Mouse (Mus musculus): ENCODE results near the gene Slc25a17.

Gene Slc25a17

GRCm38 (mm10) chr15:81301193-81302070 lies 59.2 kb downstream of the Slc25a17 start:
- no peak for DNase-seq (ENCODE audit: low read depth, low spot score)

DNA sequence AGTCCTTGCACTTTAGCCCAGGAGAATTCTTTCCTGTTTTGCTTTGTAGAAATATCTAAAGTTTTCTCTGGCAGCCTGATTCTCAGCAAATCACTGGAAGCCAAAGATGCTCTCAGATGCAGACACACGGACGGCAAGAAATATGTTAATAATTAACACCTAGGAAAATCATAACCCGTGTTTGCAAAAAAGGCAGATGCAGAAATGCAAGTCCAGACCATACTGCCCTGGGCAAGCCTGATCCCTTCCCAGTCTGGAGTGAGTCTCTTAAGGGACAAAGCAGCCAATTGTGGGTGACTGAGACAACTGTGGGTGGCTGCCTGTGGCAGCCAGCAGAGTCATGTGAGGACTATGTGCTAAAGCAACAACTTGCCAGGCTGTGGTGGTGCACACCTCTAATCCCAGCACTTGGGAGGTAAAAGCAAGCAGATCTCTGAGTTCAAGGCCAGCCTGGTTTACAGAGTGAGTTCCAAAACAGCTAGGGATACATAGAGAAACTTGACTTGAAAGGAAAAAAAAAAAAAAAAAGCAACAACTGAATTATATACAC lies 60.0 kb downstream of the Slc25a17 start:
- DNase-seq (ENCODE audit: low read depth, low spot score) = no peak

DNA sequence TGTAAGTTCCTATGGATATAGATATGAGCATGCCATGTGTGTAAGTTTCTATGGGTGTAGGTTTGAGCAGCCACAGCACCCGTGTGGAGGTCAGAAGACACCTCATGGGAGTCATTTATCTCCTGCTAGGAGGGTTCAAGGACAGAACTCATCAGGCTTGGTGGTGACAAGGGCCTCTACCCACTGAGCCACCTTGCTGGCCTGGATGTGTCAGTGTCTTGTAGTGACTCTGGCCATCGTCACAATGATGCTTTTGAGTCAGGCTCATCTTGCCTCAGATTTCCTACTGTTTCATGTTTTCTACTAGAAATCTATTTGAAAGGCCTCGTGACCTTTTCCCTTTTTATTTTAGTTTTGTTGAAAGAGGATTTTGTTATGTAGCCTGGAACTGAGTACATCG lies 61.1 kb downstream of the Slc25a17 start:
- DNase-seq (ENCODE audit: low read depth, low spot score) = no peak

DNA sequence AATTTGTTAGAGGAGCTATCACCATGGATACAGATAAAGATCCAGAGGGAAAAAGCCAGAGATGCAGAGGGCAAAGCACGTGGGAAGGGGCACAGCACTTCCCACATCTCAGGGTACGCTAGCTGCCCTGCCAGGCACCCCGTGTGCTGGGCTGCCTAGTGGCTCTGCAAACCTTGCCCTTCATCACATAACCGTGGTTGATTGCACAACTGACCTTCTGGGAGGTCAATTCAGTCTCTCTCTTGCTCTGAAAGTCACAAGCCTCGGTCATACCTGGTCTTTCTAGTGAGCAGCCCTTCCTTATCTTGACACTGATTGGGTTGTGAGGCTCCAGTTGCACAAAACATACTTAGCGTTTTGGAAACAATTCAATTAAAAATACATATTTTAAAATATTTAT lies 62.4 kb downstream of the Slc25a17 start:
- DNase-seq (ENCODE audit: low read depth, low spot score) = no peak

GRCm38 (mm10) chr15:81297543-81297942 lies 63.1 kb downstream of the Slc25a17 start:
- DNase-seq (ENCODE audit: low read depth, low spot score) = no peak

DNA sequence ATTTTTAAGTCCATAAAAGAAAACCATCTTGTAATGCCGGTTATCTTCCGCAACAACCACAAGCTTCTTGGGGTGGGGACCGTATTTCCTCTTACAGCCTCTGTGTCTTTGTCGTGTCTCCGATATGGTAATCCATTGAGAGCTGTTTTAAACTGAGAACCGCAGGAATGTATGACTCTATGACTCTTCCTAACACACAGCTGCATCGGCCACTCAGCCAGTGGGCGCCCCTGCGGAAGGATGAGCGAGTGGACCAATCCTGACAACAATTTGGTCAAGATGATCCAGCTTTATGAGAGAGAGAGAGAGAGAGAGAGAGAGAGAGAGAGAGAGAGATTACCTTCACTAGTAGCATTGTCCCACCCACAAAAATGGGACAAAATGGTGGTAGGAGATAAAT lies 65.7 kb downstream of the Slc25a17 start:
- no peak for DNase-seq (ENCODE audit: low read depth, low spot score)

GRCm38 (mm10) chr15:81294386-81294785 lies 66.2 kb downstream of the Slc25a17 start:
- DNase-seq (ENCODE audit: low read depth, low spot score) = no peak

GRCm38 (mm10) chr15:81290747-81291146 lies 69.9 kb downstream of the Slc25a17 start:
- no peak for DNase-seq (ENCODE audit: low read depth, low spot score)

GRCm38 (mm10) chr15:81290230-81290629 lies 70.4 kb downstream of the Slc25a17 start:
- no peak for DNase-seq (ENCODE audit: low read depth, low spot score)

DNA sequence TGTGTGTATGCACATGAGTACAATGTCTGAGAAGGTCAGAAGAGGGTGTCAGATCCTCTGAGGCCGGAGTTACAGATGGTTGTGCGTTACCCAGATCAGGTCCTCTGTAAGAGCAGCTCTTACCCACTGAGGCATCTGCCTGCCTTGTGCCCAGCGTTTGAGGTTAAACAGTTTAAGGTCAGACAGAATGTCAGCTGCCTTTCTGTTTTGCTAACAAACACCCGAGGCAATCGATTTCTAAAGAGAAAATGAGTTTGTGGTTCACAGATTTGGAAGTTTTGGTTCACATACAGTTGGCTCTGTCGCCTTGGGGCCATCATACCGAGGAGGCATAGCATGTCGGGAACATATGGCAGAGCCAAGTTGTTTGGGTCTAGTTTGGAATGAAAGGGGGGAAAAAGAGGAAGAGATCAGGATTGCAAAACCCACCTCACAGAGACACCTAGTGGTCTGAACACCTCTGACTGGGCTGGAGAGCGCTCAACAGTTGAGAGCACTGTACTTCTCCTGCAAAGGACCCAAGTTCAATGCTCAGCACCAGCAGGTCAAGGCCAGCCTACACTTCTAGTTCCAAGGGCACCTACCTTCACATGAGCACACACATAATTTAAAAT lies 76.4 kb downstream of the Slc25a17 start:
- no peak for DNase-seq (ENCODE audit: low read depth, low spot score)

DNA sequence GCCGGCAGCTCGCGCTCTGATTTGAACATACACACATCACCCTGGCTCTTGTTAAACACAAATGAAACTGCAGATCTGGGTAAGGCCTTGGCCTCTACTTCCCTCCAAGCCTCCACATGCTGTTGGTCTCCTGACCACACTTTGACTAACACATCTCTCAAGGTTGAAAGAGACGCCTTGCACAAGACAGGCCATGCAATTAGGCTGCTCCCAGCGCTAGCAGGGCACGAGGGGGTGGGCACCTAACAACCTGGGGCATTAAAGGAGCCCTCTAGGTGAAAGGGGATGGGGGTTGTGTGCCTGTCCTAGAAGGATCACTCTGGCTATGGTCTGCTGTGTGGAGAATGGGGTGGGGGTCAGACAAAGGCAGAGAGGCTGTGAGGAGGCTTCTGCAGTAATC lies 81.9 kb downstream of the Slc25a17 start:
- DNase-seq (ENCODE audit: low read depth, low spot score) = no peak

- no peak for DNase-seq (ENCODE audit: low read depth, low spot score)
Observed at GRCm38 (mm10) chr15:81277928-81278327, 82.7 kb downstream of the Slc25a17 start.

- DNase-seq (ENCODE audit: low read depth, low spot score) = no peak
Observed at GRCm38 (mm10) chr15:81273361-81273760, 87.3 kb downstream of the Slc25a17 start.

GRCm38 (mm10) chr15:81272305-81273053 lies 88.1 kb downstream of the Slc25a17 start:
- no peak for DNase-seq (ENCODE audit: low read depth, low spot score)
